Mouse (Mus musculus): ENCODE measurements around the gene Klf2. TPM values are rescaled to one million over a fixed set of nuclear protein-coding genes. Genes with fewer than 3 reads are reported as not detected.
A peak's percentile ranks its signal among the peaks of the same experiment; 100 is the strongest.

The Klf2 gene
- polyA plus RNA-seq, 1 experiment from 2014 or later, result 4.3 TPM

DNA sequence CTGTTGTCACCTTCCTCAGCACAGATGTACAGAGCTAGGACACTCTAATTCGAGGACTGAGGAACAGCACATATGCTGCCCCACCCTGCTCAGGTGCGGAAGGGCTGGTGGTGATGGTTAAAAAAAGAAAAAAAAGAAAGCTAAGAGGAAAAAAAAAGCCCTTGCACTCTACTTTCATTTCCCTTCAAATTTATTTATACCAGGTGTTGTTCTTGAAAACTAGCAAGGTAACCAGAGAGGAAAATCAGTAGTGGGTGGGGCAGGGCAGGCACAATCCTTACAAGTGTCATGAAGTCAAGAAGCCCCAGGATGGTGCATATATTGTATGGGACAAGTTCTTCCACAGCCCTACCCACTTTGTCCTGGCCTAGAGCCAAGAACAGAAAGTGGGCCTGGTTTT lies 46.2 kb downstream of the Klf2 start:
- H3K9ac ChIP-seq (replicated peaks; ENCODE audit: low read depth, low read length), result no peak overlapping the region
- H3K4me3 ChIP-seq (ENCODE audit: low read depth, low read length), result no peak overlapping the region
- 96% methylated on average over 2 of the region's 2 CpGs for WGBS
- H3K36me3 ChIP-seq (ENCODE audit: control insufficient read depth, insufficient read depth, low read length), result peaks cover 50% of the 10 kb centered on the region
- no peak overlapping the region for H3K4me2 ChIP-seq (ENCODE audit: low read depth, low read length)
- no peak for ATAC-seq (ENCODE audit: low read depth)
- H3K27me3 ChIP-seq (ENCODE audit: control insufficient read depth, insufficient read depth, low read length), result no peaks in the 10 kb centered on the region
- H3K27ac ChIP-seq (ENCODE audit: low read depth, low read length), result no peak overlapping the region
- H3K9me3 ChIP-seq (ENCODE audit: control insufficient read depth, low read length), result no peaks in the 10 kb centered on the region
- no peaks in the 10 kb centered on the region for H3K4me1 ChIP-seq (ENCODE audit: control insufficient read depth, insufficient read depth, low read length)

DNA sequence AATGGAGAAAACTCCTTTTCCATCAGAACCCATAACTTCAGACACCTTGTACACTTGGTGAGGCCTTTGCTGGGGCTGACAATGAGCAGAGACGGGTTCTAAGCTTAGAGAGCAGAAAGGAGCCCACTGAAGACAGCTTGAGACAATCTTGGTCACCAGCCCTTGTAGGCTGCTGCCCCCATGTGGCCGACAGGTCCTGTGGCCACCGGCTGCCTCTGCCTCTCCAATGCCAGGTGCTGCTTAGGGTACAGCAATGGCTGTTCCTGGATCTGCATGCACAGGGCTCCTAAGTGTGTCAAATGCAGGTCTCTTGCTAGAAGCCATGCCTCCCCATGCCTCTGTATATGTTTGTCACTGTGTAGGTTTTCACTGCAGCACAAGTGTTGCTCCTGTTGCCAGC lies 47.0 kb downstream of the Klf2 start:
- Histone ChIP-seq H3K9ac (replicated peaks; ENCODE audit: low read depth, low read length) (no peak overlapping the region), H3K4me3 (ENCODE audit: low read depth, low read length) (no peak overlapping the region), H3K9me3 (ENCODE audit: control insufficient read depth, low read length) (no peaks in the 10 kb centered on the region), H3K4me1 (ENCODE audit: control insufficient read depth, insufficient read depth, low read length) (no peaks in the 10 kb centered on the region), H3K27me3 (ENCODE audit: control insufficient read depth, insufficient read depth, low read length) (no peaks in the 10 kb centered on the region), H3K36me3 (ENCODE audit: control insufficient read depth, insufficient read depth, low read length) (peaks cover 58% of the 10 kb centered on the region), H3K27ac (ENCODE audit: low read depth, low read length) (no peak overlapping the region), H3K4me2 (ENCODE audit: low read depth, low read length) (no peak overlapping the region)
- WGBS, result 32% methylated on average over 3 of the region's 3 CpGs
- peak; percentile 79 for ATAC-seq (ENCODE audit: low read depth)

DNA sequence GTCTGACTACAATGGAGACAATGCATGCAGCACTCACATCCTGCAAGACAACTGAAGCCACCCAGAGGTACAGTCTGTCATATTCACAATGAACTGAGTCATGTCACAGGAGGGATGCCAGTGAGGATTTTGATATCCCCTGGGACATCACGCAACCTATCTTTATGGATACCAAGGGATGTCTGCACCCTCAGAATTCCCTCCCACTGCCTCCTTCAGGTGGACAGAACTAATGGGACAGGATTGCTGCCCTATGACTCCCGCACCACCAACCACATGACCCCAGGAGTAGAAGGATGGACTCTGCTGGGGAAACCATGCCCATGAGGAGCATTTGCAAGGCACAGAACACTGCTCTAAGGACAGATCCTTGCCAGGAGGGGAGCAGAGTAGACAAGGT lies 47.6 kb downstream of the Klf2 start:
- ATAC-seq (ENCODE audit: low read depth), result no peak
- no peak overlapping the region for H3K27ac ChIP-seq (ENCODE audit: low read depth, low read length)
- no peaks in the 10 kb centered on the region for H3K4me1 ChIP-seq (ENCODE audit: control insufficient read depth, insufficient read depth, low read length)
- no peaks in the 10 kb centered on the region for H3K27me3 ChIP-seq (ENCODE audit: control insufficient read depth, insufficient read depth, low read length)
- H3K36me3 ChIP-seq (ENCODE audit: control insufficient read depth, insufficient read depth, low read length), result peaks cover 63% of the 10 kb centered on the region
- H3K9me3 ChIP-seq (ENCODE audit: control insufficient read depth, low read length), result no peaks in the 10 kb centered on the region
- whole genome bisulfite sequencing, result 94% methylated on average over 2 of the region's 2 CpGs
- no peak overlapping the region for H3K4me2 ChIP-seq (ENCODE audit: low read depth, low read length)
- H3K4me3 ChIP-seq (ENCODE audit: low read depth, low read length), result no peak overlapping the region
- no peak overlapping the region for H3K9ac ChIP-seq (replicated peaks; ENCODE audit: low read depth, low read length)

Other genes with a start within 250 kb of the Klf2 start
- not detected in 2 replicates for gene Olfr373, start 235.9 kb upstream of the Klf2 start, polyA plus RNA-seq (2014; fragmentation: Nextera tagmentation; extraction: Ambion mirVana)
- gene Olfr374, start 212.0 kb upstream of the Klf2 start, polyA plus RNA-seq (2014; fragmentation: Nextera tagmentation; extraction: Ambion mirVana), result 0.04 TPM in 1 of 2 replicates, not detected in the other
- 102 and 174 TPM in 2 replicates for gene Tpm4, start 184.1 kb upstream of the Klf2 start, polyA plus RNA-seq (2014; fragmentation: Nextera tagmentation; extraction: Ambion mirVana)
- gene Rab8a, start 157.8 kb upstream of the Klf2 start, polyA plus RNA-seq (2014; fragmentation: Nextera tagmentation; extraction: Ambion mirVana), result 53.2 and 67.9 TPM in 2 replicates
- not detected in 2 replicates for gene Hsh2d, start 129.4 kb upstream of the Klf2 start, polyA plus RNA-seq (2014; fragmentation: Nextera tagmentation; extraction: Ambion mirVana)
- gene Cib3, start 106.2 kb upstream of the Klf2 start, polyA plus RNA-seq (2014; fragmentation: Nextera tagmentation; extraction: Ambion mirVana), result not detected in 2 replicates
- gene Gm11034, start 105.4 kb upstream of the Klf2 start, polyA plus RNA-seq (2014; fragmentation: Nextera tagmentation; extraction: Ambion mirVana), result not detected in 2 replicates
- gene Fam32a, start 99.3 kb upstream of the Klf2 start, polyA plus RNA-seq (2014; fragmentation: Nextera tagmentation; extraction: Ambion mirVana), result 60.5 and 71.7 TPM in 2 replicates
- gene Ap1m1, start 79.0 kb upstream of the Klf2 start, polyA plus RNA-seq (2014; fragmentation: Nextera tagmentation; extraction: Ambion mirVana), result 220 and 235 TPM in 2 replicates
- 12.3 and 13.8 TPM in 2 replicates for gene Gm10282, start 13.8 kb upstream of the Klf2 start, polyA plus RNA-seq (2014; fragmentation: Nextera tagmentation; extraction: Ambion mirVana)
- 63.3 and 66.1 TPM in 2 replicates for gene Eps15l1, start 102.4 kb downstream of the Klf2 start, polyA plus RNA-seq (2014; fragmentation: Nextera tagmentation; extraction: Ambion mirVana)
- gene Calr3, start 124.8 kb downstream of the Klf2 start, polyA plus RNA-seq (2014; fragmentation: Nextera tagmentation; extraction: Ambion mirVana), result 0.59 and 1.3 TPM in 2 replicates
- 15.2 and 16.3 TPM in 2 replicates for gene 1700030K09Rik, start 124.8 kb downstream of the Klf2 start, polyA plus RNA-seq (2014; fragmentation: Nextera tagmentation; extraction: Ambion mirVana)
- gene Cherp, start 156.2 kb downstream of the Klf2 start, polyA plus RNA-seq (2014; fragmentation: Nextera tagmentation; extraction: Ambion mirVana), result 42.3 and 49.8 TPM in 2 replicates
- gene Slc35e1, start 173.6 kb downstream of the Klf2 start, polyA plus RNA-seq (2014; fragmentation: Nextera tagmentation; extraction: Ambion mirVana), result 9.3 and 10.6 TPM in 2 replicates
- 11.4 and 14.6 TPM in 2 replicates for gene Med26, start 229.2 kb downstream of the Klf2 start, polyA plus RNA-seq (2014; fragmentation: Nextera tagmentation; extraction: Ambion mirVana)